Mouse (Mus musculus): Measurements from ENCODE around the gene Gdf1. TPM values are rescaled to one million over a fixed set of nuclear protein-coding genes. Genes with fewer than 3 reads are reported as not detected.

Gdf1 gene
- total RNA-seq, 2 experiments from 2014 or later: 0.30 TPM; not detected in 1

GRCm38 (mm10) chr8:70329835-70330740 is 471 bp downstream of the Gdf1 start:
- peak in 1 of 2 experiments; percentile 54 for DNase-seq

GRCm38 (mm10) chr8:70330741-70331364 is 1.2 kb downstream of the Gdf1 start:
- peak; percentile 70 to 80 for DNase-seq

DNA sequence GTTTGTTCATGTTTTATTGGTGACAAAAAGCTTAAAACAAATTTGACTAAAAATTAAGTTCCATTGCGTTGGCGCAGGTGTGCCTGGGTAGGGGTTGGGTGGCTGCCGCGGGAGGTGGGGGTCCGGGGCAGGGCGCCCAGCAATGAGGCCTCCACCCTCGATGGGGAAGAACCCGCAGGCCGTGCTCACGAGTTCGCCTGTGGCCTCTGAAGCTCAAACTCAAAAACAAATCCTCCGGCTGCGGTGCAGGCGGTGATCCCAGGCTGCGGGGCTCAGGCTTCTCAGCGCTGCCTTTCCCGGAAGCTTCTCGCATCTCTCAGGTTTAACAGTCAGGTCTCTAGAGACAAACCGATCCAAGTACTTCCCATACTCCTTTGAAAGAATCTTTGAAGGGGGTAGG is 1.9 kb downstream of the Gdf1 start:
- DNase-seq: no peak

DNA sequence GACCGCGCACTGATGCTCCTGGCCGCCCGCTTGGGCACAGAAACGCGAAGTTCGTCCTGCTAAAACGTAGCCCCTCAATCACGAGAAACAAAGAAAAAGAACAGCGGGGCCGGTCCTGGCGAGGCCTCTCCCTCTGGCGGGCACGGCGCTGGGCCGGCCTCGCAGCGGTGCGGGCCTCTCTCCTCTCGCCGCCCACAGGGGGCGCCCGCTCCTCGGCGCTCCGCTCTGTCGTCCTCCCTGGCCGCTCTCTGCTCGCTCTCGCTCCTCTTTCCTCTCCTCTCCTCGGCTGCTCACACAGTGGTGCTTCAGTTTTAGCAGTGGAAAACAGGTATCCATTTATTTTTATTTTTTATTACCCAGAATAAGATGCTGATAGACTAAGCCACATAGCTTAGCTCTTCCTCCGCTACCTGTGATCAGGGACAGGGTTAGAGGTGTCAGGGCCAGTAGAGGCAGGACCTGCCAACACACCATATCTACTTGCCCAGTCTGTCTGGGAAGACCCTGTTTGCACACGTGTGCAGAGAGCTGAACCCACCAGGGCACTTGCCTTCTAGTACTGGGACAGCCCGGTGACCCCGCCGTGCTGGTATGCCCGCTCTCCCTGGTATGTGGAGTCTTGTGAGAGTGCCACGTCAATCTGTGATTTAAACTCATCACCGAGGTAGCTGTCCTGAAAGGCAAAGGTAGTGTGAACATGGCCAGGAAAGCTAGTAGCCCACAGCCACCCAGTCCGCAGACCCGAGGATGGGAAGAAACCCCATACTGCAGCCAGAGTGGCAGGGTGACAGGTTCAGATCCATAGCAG is 2.7 kb downstream of the Gdf1 start:
- DNase-seq: peak; percentile 74 to 83

DNA sequence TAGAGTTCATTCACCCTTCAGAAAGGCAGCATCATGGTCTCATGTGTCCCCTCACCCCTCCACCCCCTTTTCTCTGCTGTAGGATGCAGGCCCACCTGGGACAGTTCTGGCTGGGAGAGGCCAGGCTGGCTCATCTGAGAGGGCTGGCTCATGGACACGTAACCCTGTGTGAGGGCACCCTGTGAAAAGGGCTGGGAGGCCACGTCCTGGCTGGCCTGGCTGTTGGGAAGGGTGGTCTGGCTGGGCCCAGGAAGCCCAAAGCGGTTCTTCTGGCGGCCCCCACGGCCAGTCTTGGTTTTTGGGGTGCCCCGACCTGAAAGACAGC is 3.2 kb downstream of the Gdf1 start:
- no peak for DNase-seq

DNA sequence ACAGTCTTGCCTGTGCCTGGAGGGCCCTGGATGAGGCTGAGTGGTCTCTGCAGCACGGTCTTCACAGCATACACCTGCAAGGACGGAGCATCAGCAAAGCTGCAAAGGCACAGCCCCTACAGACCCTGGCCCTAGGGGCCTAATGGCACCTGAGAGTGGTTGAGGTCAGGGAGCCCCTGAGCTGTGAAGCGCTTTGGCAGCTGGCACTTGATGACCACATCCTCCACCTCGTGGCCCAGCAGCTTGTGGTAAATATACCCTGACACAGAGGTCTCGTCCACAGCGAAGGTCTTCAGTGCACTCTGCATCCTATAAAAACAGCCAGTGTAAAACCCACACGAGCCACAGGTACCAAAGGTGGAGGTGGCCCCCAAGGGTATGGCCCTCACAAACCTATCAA is 9.3 kb downstream of the Gdf1 start:
- DNase-seq: no peak

GRCm38 (mm10) chr8:70340659-70341058 is 11.0 kb downstream of the Gdf1 start:
- DNase-seq: no peak

DNA sequence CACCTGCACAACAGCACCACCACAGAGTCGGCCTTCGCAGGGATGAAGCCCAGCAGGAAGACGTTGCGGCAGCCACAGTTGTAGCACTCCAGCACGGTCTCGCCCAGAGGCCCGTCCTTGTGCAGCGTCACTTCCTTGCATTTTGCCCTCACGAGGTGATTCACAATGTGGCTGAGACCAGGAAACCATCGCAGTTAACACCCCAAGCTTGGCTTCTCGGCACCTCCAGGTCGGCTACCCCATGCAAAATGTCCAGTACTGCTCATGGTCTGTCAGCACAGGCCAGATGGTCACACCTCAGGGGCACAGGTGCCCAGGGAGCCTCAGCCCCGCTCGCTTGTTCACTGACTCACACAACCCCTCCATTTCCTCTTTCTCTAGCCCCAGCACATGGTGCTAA is 12.4 kb downstream of the Gdf1 start:
- no peak for DNase-seq

DNA sequence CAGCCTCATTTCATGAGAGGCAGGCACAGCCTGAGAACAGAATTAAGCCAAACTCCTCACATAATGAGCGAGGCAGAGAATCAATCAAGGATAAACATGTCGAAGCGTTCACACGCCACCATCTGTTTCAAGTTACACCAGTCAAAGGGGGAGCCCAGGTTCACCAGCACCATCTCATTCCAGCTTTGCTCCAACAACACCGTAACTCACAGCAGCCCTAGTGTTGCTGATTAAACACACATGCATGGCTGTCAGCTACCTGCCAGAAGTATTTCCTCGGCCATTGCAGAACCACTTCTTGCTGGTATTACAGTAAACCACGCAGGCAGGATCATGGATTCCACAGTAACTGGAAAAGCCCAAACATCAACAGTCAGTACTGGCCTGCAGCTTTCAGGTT is 13.5 kb downstream of the Gdf1 start:
- DNase-seq: no peak

DNA sequence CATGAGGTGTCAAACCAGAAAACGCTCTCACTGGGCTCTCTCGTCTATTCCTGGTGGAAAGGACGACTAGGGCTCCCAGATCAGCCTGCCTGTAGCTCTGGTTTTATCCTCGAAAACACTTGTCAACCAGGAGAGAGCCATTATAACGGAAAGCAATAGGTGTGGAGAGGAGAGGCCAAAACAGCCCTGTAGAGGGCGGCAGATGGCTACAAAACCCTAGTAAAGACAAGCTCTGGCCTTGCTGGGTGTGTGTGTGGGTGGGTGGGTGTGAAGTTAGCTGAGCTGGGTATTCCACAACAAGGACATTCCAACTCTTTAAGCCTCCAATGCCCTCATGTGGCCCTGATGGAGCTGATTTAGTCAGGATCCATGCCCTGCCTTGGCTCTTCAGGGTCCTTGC is 14.1 kb downstream of the Gdf1 start:
- peak in 1 of 2 experiments; percentile 54 for DNase-seq

DNA sequence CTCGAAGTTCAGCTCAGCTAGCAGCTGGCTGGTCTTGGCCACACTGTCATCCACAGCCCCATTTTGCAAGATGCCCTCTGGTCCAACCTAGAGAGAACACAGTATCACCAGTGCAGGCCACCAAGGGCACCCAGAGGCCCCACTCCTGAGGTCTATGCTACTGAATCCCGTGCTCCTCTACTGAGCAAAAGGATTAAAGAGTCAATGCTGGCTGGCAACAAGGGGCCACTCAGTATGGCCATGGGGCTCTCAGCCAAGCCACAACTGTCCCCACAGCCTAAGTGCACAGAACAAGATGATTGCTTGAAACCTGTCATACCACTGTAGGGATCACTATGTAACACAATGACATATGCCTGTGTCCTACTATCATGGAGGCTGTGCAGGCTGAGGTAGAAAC is 14.7 kb downstream of the Gdf1 start:
- peak; percentile 57 to 71 for DNase-seq

- no peak for DNase-seq
These were observed 17.8 kb downstream of the Gdf1 start for GRCm38 (mm10) chr8:70347443-70347842.

DNA sequence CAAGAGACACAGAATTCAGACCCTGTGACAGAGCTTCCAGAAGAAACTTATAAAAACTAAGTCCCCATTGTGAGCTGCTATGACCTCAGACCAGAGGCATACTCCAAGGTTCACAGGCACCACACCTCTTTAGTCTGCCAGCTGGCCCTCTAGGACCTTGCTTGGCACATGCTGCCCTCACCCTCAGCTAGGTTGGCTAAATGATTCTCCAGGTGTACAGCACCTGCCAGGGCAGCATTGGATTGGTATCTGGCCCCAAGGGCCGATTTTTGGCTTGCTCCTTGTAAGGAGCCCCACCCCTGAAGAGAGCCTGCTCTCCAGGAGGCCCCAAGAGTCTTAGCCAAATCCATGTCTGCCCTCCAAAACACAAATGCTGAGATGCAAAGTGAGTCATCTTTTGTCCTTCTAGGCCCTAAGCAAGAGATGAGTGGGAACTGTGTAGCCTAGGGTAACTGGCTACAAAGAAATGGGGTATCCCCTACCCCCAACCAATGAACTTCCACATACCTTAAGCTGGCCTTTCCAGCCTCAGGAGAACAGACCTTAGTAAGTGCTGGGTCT is 18.3 kb downstream of the Gdf1 start:
- no peak for DNase-seq

DNA sequence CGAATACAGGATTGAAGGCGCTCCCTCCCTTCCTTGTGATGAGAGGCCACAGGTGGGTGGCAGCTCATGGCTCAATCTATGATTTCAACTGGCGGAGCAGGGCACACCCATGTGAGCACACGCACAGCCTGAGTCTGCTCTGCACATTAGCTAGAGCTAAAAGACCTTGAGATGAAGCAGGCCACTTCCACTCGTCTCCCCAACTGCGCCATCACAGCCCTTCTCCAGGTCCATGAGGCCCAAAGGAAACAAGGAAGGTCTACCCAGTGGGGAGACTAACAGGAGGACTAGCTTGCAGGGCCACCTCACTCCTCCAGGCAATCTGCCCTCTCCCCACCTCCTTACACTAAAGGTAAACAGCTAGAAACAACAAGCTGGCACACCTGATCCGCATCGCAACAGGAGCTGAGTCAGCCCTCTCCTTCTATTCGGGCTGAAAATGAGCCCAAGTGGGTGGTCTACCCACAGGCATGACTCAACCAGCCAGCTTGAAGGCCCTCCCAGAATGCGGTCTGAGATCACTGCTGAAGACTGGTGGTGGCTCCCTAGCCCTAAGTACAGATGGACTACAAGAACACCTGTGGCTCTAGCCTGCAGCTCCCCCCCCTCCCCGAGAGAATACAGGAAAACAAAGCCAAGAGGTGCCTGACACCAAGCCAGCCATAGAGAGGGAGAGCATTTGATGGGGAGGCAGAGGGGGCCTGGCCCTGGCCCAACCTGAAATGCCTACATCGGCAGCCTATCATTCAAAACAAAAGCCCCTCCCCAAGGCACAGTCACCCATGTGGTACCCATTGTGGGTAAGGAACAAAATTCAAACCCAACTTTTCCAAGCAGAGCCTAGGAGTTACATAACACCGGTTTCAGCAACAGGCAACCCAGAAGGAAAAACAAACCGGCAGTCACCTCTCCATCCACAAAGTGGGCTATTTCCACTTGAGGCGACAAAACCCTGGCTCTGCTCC is 21.7 kb downstream of the Gdf1 start:
- no peak for DNase-seq

GRCm38 (mm10) chr8:70352000-70352384 is 22.4 kb downstream of the Gdf1 start:
- no peak for DNase-seq

DNA sequence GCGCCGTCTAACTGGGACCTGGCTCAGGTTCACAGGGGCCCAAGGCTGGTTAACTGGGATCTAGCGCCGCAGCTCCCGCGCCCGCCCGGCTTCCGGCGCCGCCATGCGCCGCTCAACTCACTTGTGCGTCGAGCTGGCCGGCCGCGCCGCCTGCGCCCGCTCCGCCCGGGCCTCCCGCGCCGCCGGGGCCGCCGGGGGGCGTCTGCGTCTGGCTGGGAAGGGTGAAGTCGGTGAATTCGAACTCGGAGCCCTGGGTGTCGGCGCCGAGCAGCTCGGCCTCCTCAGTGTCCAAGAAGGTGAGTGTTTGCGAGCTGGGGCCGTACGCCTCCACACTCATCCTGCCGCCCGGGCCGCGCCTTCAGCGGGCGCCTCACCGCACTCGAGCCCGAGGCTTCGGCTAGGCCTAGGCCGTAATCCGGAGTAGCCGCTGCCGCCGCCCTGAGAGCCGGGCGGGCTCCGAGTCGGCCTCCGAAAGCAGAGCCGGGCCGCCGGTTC is 23.1 kb downstream of the Gdf1 start:
- DNase-seq: peak in 1 of 2 experiments; percentile 68

GRCm38 (mm10) chr8:70353194-70353817 is 23.7 kb downstream of the Gdf1 start, which contains the start of gene Upf1:
Upf1 (minus strand) TSS chr8:70353278.
- DNase-seq: peak; percentile 100

- DNase-seq: no peak
These were observed 24.4 kb downstream of the Gdf1 start for GRCm38 (mm10) chr8:70354004-70354403.

GRCm38 (mm10) chr8:70356111-70356510 is 26.5 kb downstream of the Gdf1 start:
- DNase-seq: no peak

GRCm38 (mm10) chr8:70359411-70359810 is 29.8 kb downstream of the Gdf1 start:
- no peak for DNase-seq

DNA sequence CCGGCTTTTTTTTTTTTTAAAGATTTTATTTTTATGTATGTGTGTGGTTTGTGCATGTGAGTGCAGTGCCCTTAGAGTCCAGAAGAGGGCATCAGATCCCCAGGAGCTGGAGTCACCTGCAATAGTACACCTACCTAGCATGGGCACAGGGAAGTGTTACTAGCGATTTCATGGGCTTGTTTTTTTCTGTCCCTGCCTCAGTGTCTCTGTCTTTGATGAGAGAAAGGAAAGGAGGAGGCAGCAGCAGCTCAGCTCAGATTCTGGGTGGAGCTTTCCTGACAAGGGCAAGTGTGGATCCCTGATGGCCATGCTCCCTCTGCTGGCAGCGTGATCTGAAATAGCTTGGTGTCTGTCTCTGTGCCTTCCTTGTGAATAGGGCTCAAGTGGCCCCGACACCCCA is 31.2 kb downstream of the Gdf1 start:
- peak in 1 of 2 experiments; percentile 35 for DNase-seq
